Comparison of ENCODE assay signal across 17 mouse cellular contexts in genomic region chr2:18813683-18814446, GRCm38 (mm10).
A peak's percentile ranks its signal among the peaks of the same experiment; 100 is the strongest.
DNase-seq lines count a peak whose midpoint lies in the region; ATAC-seq and TF ChIP-seq lines count a peak whose summit lies in the region.
"Had no signal": no experiment of that assay in that cellular context is flagged by ENCODE, and none has a peak within 500 bp of the region (broad histone marks: within the 10 kb centered on the region; RNA-seq: fewer than 3 reads in every experiment).

No protein-coding gene starts in this region.

- no peak for TF ChIP-seq CTCF in midbrain, postnatal 0 days (IDR thresholded peaks at IDR 0.05)

- H3K27me3 ChIP-seq in forebrain, embryonic 12.5 days: no peaks in the 10 kb centered on the region
- no peaks in the 10 kb centered on the region for H3K27me3 ChIP-seq in forebrain, embryonic 16.5 days (replicated peaks; ENCODE audit: control insufficient read depth, insufficient read depth, low read length)
- no peaks in the 10 kb centered on the region for H3K27me3 ChIP-seq in midbrain, embryonic 11.5 days (ENCODE audit: control insufficient read depth, insufficient read depth, low read length)
- no peaks in the 10 kb centered on the region for H3K27me3 ChIP-seq in midbrain, postnatal 0 days (ENCODE audit: insufficient read depth, low read length)
- peaks cover 81% of the 10 kb centered on the region for H3K27me3 ChIP-seq in limb, embryonic 10.5 days (ENCODE audit: low read depth, poor library complexity, severe bottlenecking)
- H3K27me3 ChIP-seq: embryonic facial prominence, embryonic 15.5 days; hindbrain, embryonic 12.5 days had no signal

- H3K9ac ChIP-seq in forebrain, embryonic 12.5 days: no peak overlapping the region
- no peak overlapping the region for H3K9ac ChIP-seq in forebrain, embryonic 16.5 days (replicated peaks; ENCODE audit: low read depth, low read length)
- H3K9ac ChIP-seq in midbrain, embryonic 11.5 days (ENCODE audit: low read length): no peak overlapping the region; the same call in 1 of the 2 replicates
- no peak overlapping the region for H3K9ac ChIP-seq in midbrain, postnatal 0 days (replicated peaks; ENCODE audit: low read length, poor library complexity, severe bottlenecking)
- H3K9ac ChIP-seq: embryonic facial prominence, embryonic 15.5 days; hindbrain, embryonic 12.5 days had no signal

- no peak overlapping the region for H3K4me3 ChIP-seq in forebrain, embryonic 12.5 days (replicated peaks)
- no peak overlapping the region for H3K4me3 ChIP-seq in forebrain, embryonic 16.5 days (replicated peaks; ENCODE audit: low read length)
- H3K4me3 ChIP-seq in midbrain, embryonic 11.5 days (ENCODE audit: low read depth, low read length): no peak overlapping the region
- no peak overlapping the region for H3K4me3 ChIP-seq in midbrain, postnatal 0 days (ENCODE audit: low read depth, low read length)
- H3K4me3 ChIP-seq in limb, embryonic 10.5 days: no peak overlapping the region
- H3K4me3 ChIP-seq: embryonic facial prominence, embryonic 15.5 days; forebrain, embryonic 10.5 days; hindbrain, embryonic 12.5 days had no signal

- ATAC-seq in forebrain, embryonic 12.5 days (ENCODE audit: low FRiP score): 0 out of 2 replicates have a peak, but pooled peaks have one; percentile 22
- ATAC-seq in forebrain, embryonic 16.5 days: no peak
- ATAC-seq in midbrain, embryonic 11.5 days (ENCODE audit: low FRiP score): no peak
- ATAC-seq in midbrain, postnatal 0 days (ENCODE audit: low FRiP score): no peak
- ATAC-seq: inflammation-experienced regulatory T-cells, adult 6 months had no signal

- 79% methylated on average over 11 of the region's 11 CpGs for WGBS in forebrain, embryonic 12.5 days
- WGBS in forebrain, embryonic 16.5 days: 73% methylated on average over 11 of the region's 11 CpGs
- WGBS in midbrain, embryonic 11.5 days: 83% methylated on average over 11 of the region's 11 CpGs
- WGBS in midbrain, postnatal 0 days: 72% methylated on average over 11 of the region's 11 CpGs
- 54% methylated on average over 11 of the region's 11 CpGs for WGBS in limb, embryonic 10.5 days

- H3K36me3 ChIP-seq in forebrain, embryonic 12.5 days (replicated peaks): no peaks in the 10 kb centered on the region
- no peaks in the 10 kb centered on the region for H3K36me3 ChIP-seq in forebrain, embryonic 16.5 days (ENCODE audit: control insufficient read depth, insufficient read depth)
- no peaks in the 10 kb centered on the region for H3K36me3 ChIP-seq in midbrain, embryonic 11.5 days (ENCODE audit: control insufficient read depth, insufficient read depth, low read length)
- H3K36me3 ChIP-seq in midbrain, postnatal 0 days (ENCODE audit: insufficient read depth, low read length): no peaks in the 10 kb centered on the region
- H3K36me3 ChIP-seq in limb, embryonic 10.5 days: no peaks in the 10 kb centered on the region
- H3K36me3 ChIP-seq: embryonic facial prominence, embryonic 15.5 days; forebrain, embryonic 10.5 days; hindbrain, embryonic 12.5 days had no signal

- H3K4me2 ChIP-seq in forebrain, embryonic 12.5 days: no peak overlapping the region
- H3K4me2 ChIP-seq in forebrain, embryonic 16.5 days (ENCODE audit: low read length): no peak overlapping the region
- H3K4me2 ChIP-seq in midbrain, embryonic 11.5 days: no peak overlapping the region
- no peak overlapping the region for H3K4me2 ChIP-seq in midbrain, postnatal 0 days (ENCODE audit: low read depth, low read length, poor library complexity, severe bottlenecking)
- H3K4me2 ChIP-seq: embryonic facial prominence, embryonic 15.5 days; hindbrain, embryonic 12.5 days had no signal

- peak; percentile 53 for DNase-seq in midbrain, embryonic 11.5 days (ENCODE audit: low spot score, missing footprints)
- no peak for DNase-seq in midbrain, postnatal 0 days (ENCODE audit: low spot score)
- peak; percentile 19 for DNase-seq in limb, embryonic 10.5 days (ENCODE audit: low spot score)
- DNase-seq in layer of hippocampus, adult 9-10 months (ENCODE audit: low spot score): no peak
- DNase-seq in layer of hippocampus, adult 11-12 months (ENCODE audit: low spot score): no peak
- DNase-seq: cerebellum, adult 8-10 months; gastrocnemius, postnatal 25 days; kidney, postnatal 10 days; layer of hippocampus, adult 9-11 months; lung, adult 18-20 months; thymus, adult 18-20 months had no signal

- no peak overlapping the region for H3K27ac ChIP-seq in forebrain, embryonic 12.5 days
- no peak overlapping the region for H3K27ac ChIP-seq in forebrain, embryonic 16.5 days (ENCODE audit: low read length)
- no peak overlapping the region for H3K27ac ChIP-seq in midbrain, embryonic 11.5 days (ENCODE audit: low read depth, low read length)
- no peak overlapping the region for H3K27ac ChIP-seq in midbrain, postnatal 0 days (ENCODE audit: low read depth, low read length)
- H3K27ac ChIP-seq in limb, embryonic 10.5 days: no peak overlapping the region
- H3K27ac ChIP-seq: embryonic facial prominence, embryonic 15.5 days; forebrain, embryonic 10.5 days; hindbrain, embryonic 12.5 days had no signal

- H3K9me3 ChIP-seq in forebrain, embryonic 12.5 days: no peaks in the 10 kb centered on the region
- H3K9me3 ChIP-seq in forebrain, embryonic 16.5 days (ENCODE audit: control insufficient read depth, low read length): no peaks in the 10 kb centered on the region
- no peaks in the 10 kb centered on the region for H3K9me3 ChIP-seq in midbrain, embryonic 11.5 days (ENCODE audit: control insufficient read depth, low read length)
- H3K9me3 ChIP-seq in midbrain, postnatal 0 days (ENCODE audit: low read length): no peaks in the 10 kb centered on the region
- no peaks in the 10 kb centered on the region for H3K9me3 ChIP-seq in limb, embryonic 10.5 days (replicated peaks)
- H3K9me3 ChIP-seq: embryonic facial prominence, embryonic 15.5 days; forebrain, embryonic 10.5 days; hindbrain, embryonic 12.5 days had no signal

- peaks cover 4% of the 10 kb centered on the region for H3K4me1 ChIP-seq in forebrain, embryonic 12.5 days
- no peaks in the 10 kb centered on the region for H3K4me1 ChIP-seq in forebrain, embryonic 16.5 days (replicated peaks; ENCODE audit: control insufficient read depth, insufficient read depth, low read length)
- no peaks in the 10 kb centered on the region for H3K4me1 ChIP-seq in midbrain, embryonic 11.5 days (ENCODE audit: control insufficient read depth, insufficient read depth, low read length)
- no peaks in the 10 kb centered on the region for H3K4me1 ChIP-seq in midbrain, postnatal 0 days (ENCODE audit: insufficient read depth, low read length)
- H3K4me1 ChIP-seq in limb, embryonic 10.5 days: peaks cover 9% of the 10 kb centered on the region; the same call in 1 of the 2 replicates
- H3K4me1 ChIP-seq: embryonic facial prominence, embryonic 15.5 days had no signal

Comparison
In these comparisons a context has a peak if more than half of its experiments do, and no peak if none do; other contexts are left out.
1. DNase-seq: peak in midbrain, embryonic 11.5 days (single experiment) and limb, embryonic 10.5 days (single experiment); none in midbrain, postnatal 0 days (single experiment), layer of hippocampus, adult 9-10 months (single experiment) and layer of hippocampus, adult 11-12 months (single experiment).